Mouse (Mus musculus): ENCODE results near the gene Ccdc117.
"Not testable (repeated sequence)": the region's sequence is repeated elsewhere in the genome, so short reads cannot be mapped to it uniquely, and the experiment has no call there.

The Ccdc117 gene

GRCm38 (mm10) chr11:5541799-5542481 is at the start of gene Ccdc117:
TSS of gene Ccdc117 (minus strand) at chr11:5542187.
- peak; percentile 82 to 89 for DNase-seq (ENCODE audit: low spot score in 2 of 2)

DNA sequence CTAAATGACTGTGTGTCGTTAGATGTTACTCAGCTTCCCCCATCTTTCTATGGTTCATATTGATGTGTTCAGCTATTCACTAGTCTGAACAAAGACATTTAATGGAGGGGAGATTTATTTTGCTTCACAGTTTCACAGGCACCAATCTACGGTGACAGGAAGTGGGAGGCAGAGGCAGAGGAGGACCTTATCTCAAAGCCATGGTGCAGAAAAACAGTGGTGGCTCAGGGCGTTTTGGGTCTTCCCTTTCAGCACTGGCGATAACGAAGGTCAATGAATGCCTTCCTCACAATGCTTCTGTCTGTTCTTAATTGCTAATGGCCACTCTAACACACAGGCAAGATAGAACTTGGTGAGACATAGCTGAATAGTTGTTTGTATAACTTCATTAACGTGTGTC is 33.1 kb upstream of the Ccdc117 start:
- DNase-seq (ENCODE audit: low spot score in 2 of 2) = no peak

GRCm38 (mm10) chr11:5573821-5574220 is 31.8 kb upstream of the Ccdc117 start:
- no peak for DNase-seq (ENCODE audit: low spot score in 2 of 2)

DNA sequence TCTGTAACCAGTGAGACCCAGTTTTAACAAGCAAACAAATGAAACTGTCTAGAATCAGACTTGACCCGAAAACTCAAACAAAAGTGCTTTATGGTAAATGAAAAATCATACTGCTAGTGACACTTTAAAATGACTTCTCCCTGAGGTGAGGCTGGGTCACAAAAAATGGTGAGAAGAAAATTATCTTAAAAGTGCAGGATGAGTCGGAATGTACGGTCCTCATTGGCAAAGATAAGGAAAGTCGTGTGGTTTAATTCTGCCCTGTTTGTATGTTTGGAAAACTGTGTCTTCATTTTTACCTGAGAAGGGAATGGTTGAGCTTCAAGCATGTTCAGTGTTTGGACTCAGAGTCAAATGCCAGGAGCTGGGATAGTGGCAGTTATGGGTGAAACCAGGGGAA is 29.9 kb upstream of the Ccdc117 start:
- no peak for DNase-seq (ENCODE audit: low spot score in 2 of 2)

DNA sequence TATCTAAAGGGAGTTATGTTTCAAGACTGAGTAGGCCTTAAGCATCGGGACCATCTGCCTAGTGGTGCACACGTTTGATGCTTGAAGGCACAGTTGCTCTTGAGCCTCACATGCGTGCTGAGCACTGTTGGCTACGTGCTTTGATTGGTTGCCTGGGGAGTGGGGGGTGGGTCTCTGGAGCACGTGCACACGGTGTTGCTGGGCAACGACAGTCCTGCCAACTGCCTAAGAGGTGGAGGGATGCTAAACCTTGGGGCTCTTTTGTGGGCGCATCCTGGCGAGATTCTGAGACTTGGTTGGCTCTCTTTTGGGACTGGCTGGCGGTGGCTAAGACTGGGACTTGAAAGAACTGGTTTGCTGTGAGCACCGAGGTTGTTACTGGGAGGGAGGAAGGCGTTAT is 27.5 kb upstream of the Ccdc117 start, which contains the start of gene Ankrd36:
Gene Ankrd36 (plus strand): TSS at position 211 of the 400 bp plus-strand sequence.
- DNase-seq (ENCODE audit: low spot score in 2 of 2) = no peak

DNA sequence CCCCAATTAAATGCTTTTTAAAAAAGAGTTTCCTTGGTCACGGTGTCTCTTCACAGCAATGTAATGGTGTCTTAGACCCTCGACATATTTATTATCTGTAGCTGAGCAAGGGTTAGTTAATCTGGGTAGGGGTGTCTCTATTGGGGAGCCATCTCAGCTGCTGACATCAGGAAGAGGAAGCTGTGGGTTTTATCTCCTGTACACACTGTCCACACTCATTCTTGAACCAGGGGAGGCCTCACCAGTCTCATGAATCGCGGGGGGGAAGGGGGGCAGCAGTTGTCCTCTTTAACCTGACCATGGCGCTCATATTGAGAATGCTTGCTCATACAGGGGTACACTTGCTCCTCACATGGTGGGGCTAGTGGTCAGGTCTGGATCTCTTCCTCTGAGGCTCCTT is 26.1 kb upstream of the Ccdc117 start:
- DNase-seq (ENCODE audit: low spot score in 2 of 2) = no peak

GRCm38 (mm10) chr11:5567654-5568053 is 25.7 kb upstream of the Ccdc117 start:
- DNase-seq (ENCODE audit: low spot score in 2 of 2) = no peak

DNA sequence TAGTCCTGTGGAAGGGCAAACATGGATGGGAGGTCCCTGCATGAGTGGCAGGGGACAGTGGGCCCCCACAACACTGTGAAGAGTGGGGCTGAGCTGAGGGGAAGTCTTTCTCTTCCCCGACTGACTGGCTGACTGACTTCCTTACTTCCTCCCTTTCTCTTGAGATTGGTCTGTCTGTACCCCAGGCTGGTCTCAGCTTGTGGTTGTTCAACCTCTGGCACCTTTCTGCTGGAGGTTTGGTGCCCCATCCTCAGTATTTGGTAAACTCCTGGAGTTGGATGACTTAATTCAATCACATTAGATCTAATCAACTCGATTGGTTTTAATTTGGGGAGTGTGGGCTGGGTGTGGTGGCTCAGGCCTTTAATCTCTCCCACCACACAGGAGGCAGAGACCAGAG is 24.5 kb upstream of the Ccdc117 start:
- DNase-seq (ENCODE audit: low spot score in 2 of 2) = no peak

- DNase-seq (ENCODE audit: low spot score in 2 of 2) = no peak
These were observed 23.6 kb upstream of the Ccdc117 start for GRCm38 (mm10) chr11:5565596-5565995.

DNA sequence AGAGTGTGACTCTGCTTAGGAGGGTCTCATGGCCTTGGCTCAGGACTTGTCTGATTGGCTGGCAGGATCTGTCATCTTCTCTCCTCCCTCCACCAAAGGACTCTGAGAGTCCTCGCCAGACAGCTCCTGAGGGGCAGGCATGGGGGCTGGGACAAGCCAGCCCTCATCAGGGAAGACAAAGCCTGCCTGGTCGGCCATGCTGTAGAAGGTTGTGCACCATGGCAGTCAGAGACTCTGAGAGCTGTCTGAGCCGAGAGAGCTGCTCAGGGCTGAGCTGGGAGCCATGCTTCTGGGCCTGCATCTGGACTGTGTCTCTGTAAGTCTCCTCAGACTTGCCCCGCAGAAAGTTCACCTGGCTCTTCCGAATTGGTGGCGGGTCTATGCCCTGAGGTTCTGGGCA is 21.9 kb upstream of the Ccdc117 start:
- no peak for DNase-seq (ENCODE audit: low spot score in 2 of 2)

DNA sequence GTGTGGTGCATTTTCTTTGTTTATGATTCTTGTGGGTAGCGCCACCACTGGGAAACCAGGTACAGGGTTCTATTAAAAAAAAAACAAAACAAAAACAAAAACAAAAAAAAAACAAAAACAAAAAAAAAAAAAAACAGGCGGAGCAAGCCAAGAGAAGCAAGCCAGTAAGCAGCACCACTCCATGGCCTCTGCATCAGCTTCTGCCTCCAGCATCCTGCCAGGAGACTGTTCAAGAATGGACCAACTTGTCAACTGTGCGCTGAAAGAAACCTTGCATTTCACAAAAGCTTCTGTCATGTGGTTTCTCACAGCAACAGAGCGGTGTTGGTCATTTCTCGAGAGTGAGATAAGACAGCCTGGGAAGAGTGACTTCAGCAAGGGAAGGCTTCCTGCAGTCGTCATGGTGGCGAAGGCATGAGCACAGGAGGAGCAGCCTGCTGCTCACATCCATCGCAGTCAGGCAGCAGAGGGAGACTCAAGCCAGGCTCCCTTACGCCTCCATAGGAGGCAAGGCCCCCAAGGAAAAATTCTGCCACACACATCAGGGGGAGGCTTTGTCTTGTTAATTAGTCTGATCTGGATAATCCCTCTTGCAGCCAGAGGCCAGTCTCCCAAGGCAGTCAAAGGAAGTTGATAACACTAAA is 20.8 kb upstream of the Ccdc117 start:
- no peak for DNase-seq (ENCODE audit: low spot score in 2 of 2)

DNA sequence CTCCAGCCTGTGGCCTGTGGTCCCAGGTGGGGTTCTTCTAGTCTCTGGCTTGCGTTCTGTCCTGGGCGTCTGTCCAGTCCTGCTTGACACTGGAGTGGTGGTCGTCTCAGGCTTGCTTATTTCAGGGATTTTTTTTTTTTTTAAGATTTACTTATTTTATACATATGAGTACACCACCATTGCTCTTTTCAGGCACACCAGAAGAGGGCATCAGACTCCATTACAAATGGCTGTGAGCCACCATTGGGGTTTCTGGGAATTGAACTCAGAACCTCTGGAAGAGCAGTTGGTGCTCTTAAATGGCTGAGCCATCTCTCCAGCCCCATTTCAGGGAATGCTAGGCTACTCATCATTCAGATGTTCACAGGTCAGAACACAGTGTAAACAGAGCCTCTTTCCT is 18.3 kb upstream of the Ccdc117 start:
- DNase-seq (ENCODE audit: low spot score in 2 of 2) = no peak

DNA sequence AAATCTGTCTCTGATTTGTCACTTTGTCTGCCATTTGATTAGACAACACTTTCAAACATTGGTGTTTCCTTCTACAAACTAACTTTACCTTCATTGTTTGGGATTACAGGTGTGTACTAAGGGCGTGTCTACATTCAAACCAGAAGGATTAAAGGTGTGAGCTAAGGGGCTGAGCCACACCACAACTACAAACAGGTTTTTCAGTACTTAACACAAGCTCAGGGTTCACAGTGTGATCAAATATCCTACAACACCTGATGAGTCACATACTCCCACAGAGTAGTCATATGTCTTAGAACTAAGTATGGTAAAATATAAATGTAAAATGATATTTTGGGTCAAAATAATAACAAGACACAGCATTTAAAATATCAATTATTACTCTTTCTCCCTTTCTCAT is 9.9 kb upstream of the Ccdc117 start:
- DNase-seq (ENCODE audit: low spot score in 2 of 2) = no peak

GRCm38 (mm10) chr11:5551430-5551829 is 9.4 kb upstream of the Ccdc117 start:
- no peak for DNase-seq (ENCODE audit: low spot score in 2 of 2)

DNA sequence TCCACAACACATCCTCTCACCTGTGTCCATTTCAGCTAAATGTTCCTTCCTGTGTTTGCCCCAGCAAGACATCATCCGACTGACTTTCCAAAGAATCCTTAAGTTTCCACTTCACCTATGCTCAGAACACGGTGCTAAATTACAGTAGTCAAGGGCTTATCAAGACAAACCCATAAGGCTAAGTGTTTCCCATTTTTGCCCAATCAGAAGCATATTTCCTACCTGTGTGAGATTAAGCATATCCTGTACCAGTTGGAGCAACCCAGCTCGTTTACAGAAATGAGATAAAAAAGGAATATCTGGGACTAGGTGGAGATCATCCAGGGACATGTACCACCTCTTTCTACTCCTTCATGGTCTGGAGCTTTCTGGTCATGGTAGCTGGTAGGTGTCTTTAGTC is 4.7 kb upstream of the Ccdc117 start:
- no peak for DNase-seq (ENCODE audit: low spot score in 2 of 2)

GRCm38 (mm10) chr11:5545457-5545856 is 3.5 kb upstream of the Ccdc117 start:
- no peak for DNase-seq (ENCODE audit: low spot score in 2 of 2)

DNA sequence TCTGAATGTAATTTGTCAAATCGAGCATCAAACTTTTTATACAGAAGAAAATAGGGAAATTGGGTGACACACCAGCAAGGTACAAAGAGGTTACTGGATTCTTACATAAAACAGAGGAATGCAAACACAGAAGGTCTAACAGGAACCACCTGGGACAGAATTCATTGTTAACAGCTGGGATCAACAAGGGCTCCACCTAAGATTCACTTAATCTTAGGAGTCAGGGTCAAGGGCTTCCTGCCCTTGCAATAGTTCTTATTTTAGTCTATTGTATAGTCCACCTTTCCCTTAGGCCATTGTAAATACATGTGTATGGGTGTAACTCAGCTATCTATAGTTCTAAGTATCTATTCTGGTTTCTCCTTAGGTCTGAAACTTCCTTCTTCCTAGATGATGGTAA is 2.7 kb upstream of the Ccdc117 start:
- DNase-seq (ENCODE audit: low spot score in 2 of 2) = not testable (repeated sequence)

DNA sequence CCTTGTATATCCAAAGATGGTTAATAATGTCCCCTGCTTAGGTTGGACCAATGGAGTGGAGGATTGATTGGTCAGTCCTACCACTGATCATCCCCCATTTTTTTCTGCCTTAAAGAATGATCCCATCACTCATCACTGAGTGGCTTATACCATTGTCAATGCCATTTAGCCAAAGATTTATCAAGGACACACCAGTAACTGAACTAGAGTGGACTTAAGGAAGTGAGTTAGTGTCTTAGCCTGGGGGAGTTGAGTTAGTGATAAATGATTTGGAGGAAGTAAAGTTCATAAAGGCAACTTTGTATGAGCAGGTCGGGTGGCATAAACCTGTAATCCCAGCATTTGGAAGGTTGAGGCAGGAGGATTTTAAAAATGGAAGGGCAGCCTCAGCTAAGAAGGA is 1.3 kb upstream of the Ccdc117 start:
- DNase-seq (ENCODE audit: low spot score in 2 of 2) = no peak

GRCm38 (mm10) chr11:5542482-5543185 is 647 bp upstream of the Ccdc117 start:
- DNase-seq (ENCODE audit: low spot score in 2 of 2) = no peak

DNA sequence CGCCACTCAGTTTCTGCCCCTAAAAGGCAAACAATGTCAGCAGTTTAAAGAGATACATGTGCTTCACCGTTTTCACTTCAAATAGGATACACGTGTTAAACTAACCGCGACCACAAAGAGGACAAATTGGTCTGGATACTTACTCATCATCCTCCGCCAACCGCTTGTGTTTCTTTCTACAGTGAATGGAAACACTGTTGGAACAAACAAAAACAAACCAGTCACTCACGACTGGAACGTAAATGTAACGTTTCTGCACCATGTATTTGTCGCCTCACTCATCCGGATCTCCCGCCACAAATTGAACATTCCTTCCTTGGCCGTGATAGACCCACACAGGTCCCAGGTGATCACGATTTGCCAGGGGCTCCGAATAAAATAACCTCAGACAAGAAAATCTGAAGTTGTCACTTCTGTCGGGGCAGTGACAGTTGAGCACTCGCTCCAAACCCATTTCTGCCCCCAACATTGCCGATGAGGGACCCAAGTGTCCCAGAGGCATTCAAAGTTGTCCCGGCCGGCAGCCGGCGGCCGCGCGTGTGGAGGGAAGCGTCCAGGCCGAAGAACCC is 673 bp downstream of the Ccdc117 start:
- no peak for DNase-seq (ENCODE audit: low spot score in 2 of 2)

DNA sequence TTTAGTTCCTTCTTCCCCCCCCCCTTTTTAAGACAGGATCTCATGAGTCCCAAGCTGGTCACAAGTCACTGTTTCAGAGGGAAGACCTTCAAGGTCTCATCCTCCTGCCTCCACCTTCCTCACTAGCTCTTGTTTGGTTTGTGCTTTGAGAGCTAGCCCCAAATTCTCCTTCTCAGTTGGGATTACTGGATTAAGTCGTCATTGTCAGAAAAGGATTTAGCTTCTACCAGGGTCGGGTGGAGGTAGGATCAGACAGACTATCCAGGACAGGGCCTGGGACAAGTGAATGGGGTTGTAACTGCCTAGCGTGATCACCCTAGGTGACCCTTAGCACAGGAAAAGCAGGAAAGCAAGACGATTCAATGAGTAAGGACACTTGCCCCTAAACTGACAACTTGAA is 1.7 kb downstream of the Ccdc117 start:
- no peak for DNase-seq (ENCODE audit: low spot score in 2 of 2)

DNA sequence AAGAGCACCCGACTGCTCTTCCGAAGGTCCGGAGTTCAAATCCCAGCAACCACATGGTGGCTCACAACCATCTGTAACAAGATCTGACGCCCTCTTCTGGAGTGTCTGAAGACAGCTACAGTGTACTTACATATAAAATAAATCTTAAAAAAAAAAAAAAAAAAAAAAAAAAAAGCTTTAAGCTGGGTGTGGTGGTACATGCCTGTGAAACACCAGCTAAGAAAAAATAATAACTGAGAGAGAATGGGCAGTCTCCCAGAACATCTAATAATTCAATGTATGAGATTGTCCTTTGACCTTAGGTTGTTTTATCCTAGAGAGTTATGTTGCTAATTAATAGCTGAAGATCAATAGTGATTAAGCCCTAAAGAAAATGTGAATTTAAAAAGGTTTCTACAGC is 4.5 kb downstream of the Ccdc117 start:
- DNase-seq (ENCODE audit: low spot score in 2 of 2) = not testable (repeated sequence)

DNA sequence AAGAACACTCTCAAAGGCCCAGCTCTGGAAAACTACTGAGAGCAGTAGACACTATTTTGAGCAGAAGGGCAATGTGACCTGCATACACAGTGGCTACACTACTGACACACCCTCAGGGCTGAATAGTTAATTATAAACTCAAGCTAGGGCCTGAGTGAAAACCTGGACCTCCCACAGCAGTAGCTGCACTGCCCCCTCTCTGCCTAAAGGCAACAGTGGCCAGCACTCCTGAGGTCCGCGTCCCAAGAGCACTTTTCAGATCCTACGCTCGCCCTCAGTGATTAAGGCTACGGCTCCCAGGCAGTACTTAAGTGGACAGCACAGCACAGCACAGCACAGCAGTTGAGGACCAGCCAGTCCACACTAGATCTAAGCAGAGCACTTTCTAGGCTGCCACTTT is 8.9 kb downstream of the Ccdc117 start:
- no peak for DNase-seq (ENCODE audit: low spot score in 2 of 2)

Data from right cerebral cortex, postnatal 36 days (tissue).